Mouse (Mus musculus): ENCODE data around the gene Lpin1.

DNA sequence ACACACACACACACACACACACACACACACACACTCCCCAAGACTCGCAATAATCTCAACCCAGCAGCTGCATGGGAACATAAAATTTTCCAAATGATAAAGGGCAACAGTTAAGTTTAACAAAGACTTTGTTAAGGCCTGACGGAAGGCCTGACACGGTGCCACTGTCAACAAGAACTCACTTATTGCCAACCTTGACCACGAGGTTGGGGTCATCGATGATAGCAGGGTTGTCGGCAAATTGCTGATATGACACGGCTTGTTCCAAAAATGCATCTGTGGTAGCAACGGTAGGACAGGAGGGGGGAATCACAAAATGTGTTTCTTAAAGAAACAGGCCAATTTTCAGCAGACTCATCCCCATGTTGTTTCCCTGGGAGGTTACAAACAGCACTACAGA lies 48.6 kb downstream of the Lpin1 start:
- TF ChIP-seq CTCF (IDR thresholded peaks at IDR 0.05): no peak
- no peak for TF ChIP-seq EP300 (IDR thresholded peaks at IDR 0.05)
